Mouse (Mus musculus) heart, embryonic 11.5 days (tissue): ENCODE measurements around the gene Dnm2. TPM values are rescaled to one million over a fixed set of nuclear protein-coding genes. Genes with fewer than 3 reads are reported as not detected.
"Not testable (repeated sequence)": the region's sequence is repeated elsewhere in the genome, so short reads cannot be mapped to it uniquely, and the experiment has no call there.

Source experiments
- ATAC-seq: fragments of 200-750 bp; cut with Nextera tagmentation; replicated peaks from 2 replicates; pipeline ENCODE4 v1.8.0; 2017; ENCODE audit warnings: moderate library complexity; ENCODE audit not compliant: insufficient number of reproducible peaks, low FRiP score, low TSS enrichment
- H3K27ac ChIP-seq: fragments of 300-500 bp; sonication (generic); 2 replicates; pipeline ENCODE4 v1.5.1; 2014; ENCODE audit warnings: mild to moderate bottlenecking, low read depth, low read length
- H3K27me3 ChIP-seq: fragments of 300-500 bp; sonication (generic); 2 replicates; pipeline ENCODE4 v1.6.1; 2014; ENCODE audit warnings: mild to moderate bottlenecking, low read length, mixed read lengths; ENCODE audit not compliant: control insufficient read depth, insufficient read depth
- H3K36me3 ChIP-seq: fragments of 300-500 bp; sonication (generic); 2 replicates; pipeline ENCODE4 v1.6.1; 2014; ENCODE audit warnings: mild to moderate bottlenecking, low read length, moderate library complexity, mixed read lengths; ENCODE audit not compliant: control insufficient read depth, insufficient read depth
- H3K4me1 ChIP-seq: fragments of 300-500 bp; sonication (generic); 2 replicates; pipeline ENCODE4 v1.6.1; 2014; ENCODE audit warnings: low read length; ENCODE audit not compliant: control insufficient read depth, insufficient read depth
- H3K4me2 ChIP-seq: fragments of 300-500 bp; sonication (generic); 2 replicates; pipeline ENCODE4 v1.6.1; 2014; ENCODE audit warnings: mild to moderate bottlenecking, moderate library complexity
- H3K4me3 ChIP-seq: fragments of 300-500 bp; sonication (generic); 2 replicates; pipeline ENCODE4 v1.5.1; 2014; ENCODE audit warnings: low read depth, low read length
- H3K9ac ChIP-seq: fragments of 300-500 bp; sonication (generic); 2 replicates; pipeline ENCODE4 v1.6.1; 2014; ENCODE audit warnings: mild to moderate bottlenecking, low read depth, low read length, moderate library complexity
- H3K9me3 ChIP-seq: fragments of 300-500 bp; sonication (generic); replicated peaks from 2 replicates; pipeline ENCODE4 v1.6.1; 2016; ENCODE audit warnings: low read length; ENCODE audit not compliant: control insufficient read depth
- WGBS: fragments of 180-500 bp; shearing (Covaris S2); extraction: QIAGEN DNeasy Blood & Tissue Kit; methylation state at CpG from one replicate; pipeline ENCODE4 v1.1.7; 2014; ENCODE audit not compliant: insufficient replicate concordance; 5-methylcytosine and 5-hydroxymethylcytosine counted together
- polyA plus RNA-seq: library from polyadenylated mRNA; unstranded; fragments of >200 nt; fragmentation: Nextera tagmentation; extraction: Ambion mirVana; gene quantifications from 2 replicates; pipeline ENCODE4 v1.2.1, GENCODE M21; 2014

Gene Dnm2
- polyA plus RNA-seq, 1 experiment from 2014 or later: 62.7 TPM

GRCm38 (mm10) chr9:21464565-21464928, 39.8 kb downstream of the Dnm2 start:
- H3K9ac ChIP-seq, H3K27ac ChIP-seq, ATAC-seq, H3K27me3 ChIP-seq, H3K4me2 ChIP-seq, H3K9me3 ChIP-seq, H3K4me3 ChIP-seq: not testable (repeated sequence)
- peaks cover 29% of the 10 kb centered on the region for H3K4me1 ChIP-seq
- 93% methylated on average over 7 of the region's 7 CpGs for WGBS
- H3K36me3 ChIP-seq: peaks cover 19% of the 10 kb centered on the region

- no peaks in the 10 kb centered on the region for H3K27me3 ChIP-seq
- no peak overlapping the region for H3K27ac ChIP-seq
- H3K9me3 ChIP-seq: no peaks in the 10 kb centered on the region
- H3K4me1 ChIP-seq: no peaks in the 10 kb centered on the region
- 90% methylated on average over 18 of the region's 20 CpGs for whole genome bisulfite sequencing
- peaks cover 39% of the 10 kb centered on the region for H3K36me3 ChIP-seq
- ATAC-seq: no peak
- no peak overlapping the region for H3K4me3 ChIP-seq
- no peak overlapping the region for H3K4me2 ChIP-seq
- no peak overlapping the region for H3K9ac ChIP-seq
Observed at GRCm38 (mm10) chr9:21469032-21470024, 44.6 kb downstream of the Dnm2 start.

- 81% methylated on average over 4 of the region's 4 CpGs for WGBS
- no peak for ATAC-seq
- peaks cover 49% of the 10 kb centered on the region for H3K36me3 ChIP-seq
Observed at GRCm38 (mm10) chr9:21472913-21473312, 48.2 kb downstream of the Dnm2 start.

GRCm38 (mm10) chr9:21477707-21478106, 53.0 kb downstream of the Dnm2 start:
- ATAC-seq: no peak

More at GRCm38 (mm10) chr9:21472913-21473312, 48.2 kb downstream of the Dnm2 start:
- Histone ChIP-seq H3K9me3 (peaks cover 2% of the 10 kb centered on the region; the same call in 1 of the 2 replicates), H3K27ac (no peak overlapping the region), H3K4me2 (no peak overlapping the region), H3K4me3 (no peak overlapping the region), H3K4me1 (no peaks in the 10 kb centered on the region), H3K27me3 (no peaks in the 10 kb centered on the region), H3K9ac (no peak overlapping the region)

GRCm38 (mm10) chr9:21484065-21484464, 59.4 kb downstream of the Dnm2 start:
- Histone ChIP-seq H3K27ac (no peak overlapping the region), H3K36me3 (peaks cover 30% of the 10 kb centered on the region), H3K4me1 (no peaks in the 10 kb centered on the region), H3K4me3 (no peak overlapping the region), H3K9ac (no peak overlapping the region), H3K4me2 (no peak overlapping the region), H3K9me3 (no peaks in the 10 kb centered on the region), H3K27me3 (no peaks in the 10 kb centered on the region)
- WGBS: 84% methylated on average over 4 of the region's 4 CpGs
- no peak for ATAC-seq

More at GRCm38 (mm10) chr9:21477707-21478106, 53.0 kb downstream of the Dnm2 start:
- Histone ChIP-seq H3K4me3 (no peak overlapping the region), H3K4me1 (no peaks in the 10 kb centered on the region), H3K27ac (no peak overlapping the region), H3K36me3 (peaks cover 52% of the 10 kb centered on the region), H3K9me3 (peaks cover 2% of the 10 kb centered on the region; the same call in 1 of the 2 replicates), H3K9ac (no peak overlapping the region), H3K4me2 (no peak overlapping the region), H3K27me3 (no peaks in the 10 kb centered on the region)
- 96% methylated on average over 6 of the region's 6 CpGs for WGBS

- not testable (repeated sequence) for H3K4me2 ChIP-seq, H3K4me3 ChIP-seq, H3K9me3 ChIP-seq, H3K4me1 ChIP-seq, H3K9ac ChIP-seq, H3K27me3 ChIP-seq, H3K27ac ChIP-seq, ATAC-seq
- H3K36me3 ChIP-seq: peaks cover 26% of the 10 kb centered on the region
- WGBS: 100% methylated on average over 1 of the region's 2 CpGs
Observed at GRCm38 (mm10) chr9:21488246-21488645, 63.5 kb downstream of the Dnm2 start.

GRCm38 (mm10) chr9:21490696-21491095, 66.0 kb downstream of the Dnm2 start:
- 91% methylated on average over 9 of the region's 9 CpGs for WGBS
- no peak for ATAC-seq
- H3K4me1 ChIP-seq: peaks cover 6% of the 10 kb centered on the region; the same call in 1 of the 2 replicates
- no peak overlapping the region for H3K4me2 ChIP-seq
- peaks cover 23% of the 10 kb centered on the region for H3K36me3 ChIP-seq
- H3K27me3 ChIP-seq: no peaks in the 10 kb centered on the region
- H3K9me3 ChIP-seq: no peaks in the 10 kb centered on the region
- H3K9ac ChIP-seq: no peak overlapping the region
- H3K27ac ChIP-seq: no peak overlapping the region
- no peak overlapping the region for H3K4me3 ChIP-seq

- WGBS: 68% methylated on average over 2 of the region's 2 CpGs
- H3K9ac ChIP-seq: no peak overlapping the region
- H3K27ac ChIP-seq: no peak overlapping the region
- no peak for ATAC-seq
- no peak overlapping the region for H3K4me2 ChIP-seq
- no peak overlapping the region for H3K4me3 ChIP-seq
- no peaks in the 10 kb centered on the region for H3K9me3 ChIP-seq
- H3K27me3 ChIP-seq: no peaks in the 10 kb centered on the region
- H3K4me1 ChIP-seq: peaks cover 6% of the 10 kb centered on the region; the same call in 1 of the 2 replicates
- peaks cover 18% of the 10 kb centered on the region for H3K36me3 ChIP-seq
Observed at GRCm38 (mm10) chr9:21493907-21494306, 69.2 kb downstream of the Dnm2 start.
